Mouse (Mus musculus) stomach, postnatal 0 days (tissue): Measurements from ENCODE around the gene Gm8909.
"Not testable (repeated sequence)": the region's sequence is repeated elsewhere in the genome, so short reads cannot be mapped to it uniquely, and the experiment has no call there.

Experiments
- CTCF ChIP-seq: IDR thresholded peaks from 2 replicates; pipeline ENCODE4 v1.5.1; 2016; ENCODE audit warnings: antibody characterized with exemption, low read depth, mild to moderate bottlenecking, moderate library complexity
- EP300 ChIP-seq: optimal IDR thresholded peaks from 2 replicates; pipeline ENCODE3; 2016; ENCODE audit warnings: antibody characterized with exemption

DNA sequence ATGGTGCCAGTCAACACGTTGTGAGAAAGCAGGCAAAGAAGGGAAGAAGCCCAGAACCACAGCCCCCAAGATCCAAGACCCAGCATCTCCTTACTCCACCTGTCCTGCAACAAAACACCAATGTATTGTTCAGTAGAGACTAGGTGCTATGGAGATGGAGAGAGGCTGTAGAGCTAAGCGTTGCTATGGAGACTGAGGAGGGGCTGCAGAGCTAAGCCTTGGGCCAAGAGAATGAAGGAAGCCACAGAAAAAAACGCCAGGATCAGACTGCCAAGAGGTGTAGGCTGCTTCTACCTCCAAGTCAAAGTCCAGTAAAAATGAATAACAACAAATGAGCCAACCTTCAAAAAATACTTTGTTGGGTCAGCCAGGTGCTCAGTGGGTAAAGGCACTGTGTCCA lies 51.8 kb downstream of the Gm8909 start:
- TF ChIP-seq EP300, CTCF: not testable (repeated sequence)
